Comparison of ENCODE assay signal across 8 mouse cellular contexts in the genomic region with DNA sequence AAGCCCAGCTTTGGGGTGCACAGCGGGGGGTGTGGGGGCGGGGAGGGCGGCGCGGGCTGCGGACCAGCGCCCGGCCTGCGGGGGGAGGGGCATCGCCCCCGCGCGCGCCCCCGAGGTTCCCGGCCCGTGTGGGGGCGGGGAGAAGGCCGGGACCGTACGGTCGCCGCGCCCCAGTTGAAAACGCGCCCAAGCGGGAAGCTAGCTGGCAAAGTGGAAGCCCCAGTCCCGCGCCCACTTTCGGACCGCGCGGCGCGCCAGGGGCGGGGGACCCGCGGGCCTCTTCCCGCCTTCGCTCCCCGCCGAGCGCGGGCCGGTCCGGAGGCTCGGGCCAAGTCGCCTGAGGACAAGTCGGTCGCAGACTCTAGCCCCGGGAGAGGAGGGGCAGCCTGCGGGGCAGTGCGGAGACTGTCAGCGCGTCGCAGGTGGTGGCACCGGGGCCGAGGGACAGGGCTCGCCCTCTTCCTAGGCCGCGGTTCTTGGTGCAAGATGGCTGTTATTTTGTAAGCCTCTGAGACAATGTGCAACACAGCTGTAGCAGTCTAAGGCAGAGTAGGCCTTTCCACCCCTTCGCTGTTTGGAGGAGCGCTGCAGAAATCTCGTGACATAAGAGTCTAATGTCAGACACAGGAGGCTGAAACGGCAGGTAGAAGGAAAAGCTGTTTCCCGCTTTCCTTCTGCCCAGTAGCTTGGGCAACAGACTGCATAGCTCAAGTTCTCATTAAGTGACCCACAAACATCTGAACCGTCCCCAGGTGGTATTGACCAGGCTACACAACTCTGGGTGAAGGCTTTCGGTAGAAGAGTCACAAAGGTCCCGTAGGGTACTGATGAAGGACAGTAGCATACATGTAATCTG. TPM values are rescaled to one million over a fixed set of nuclear protein-coding genes. Genes with fewer than 3 reads are reported as not detected.
DNase-seq lines count a peak whose midpoint lies in the region; ATAC-seq and TF ChIP-seq lines count a peak whose summit lies in the region.

A gene (minus strand): TSS at position 59 of the 856 bp plus-strand sequence.

- peak; percentile 79 for ATAC-seq in hindbrain, embryonic 16.5 days

- peak within 1 kb of the TSS; percentile 99 for H3K27ac ChIP-seq in hindbrain, embryonic 16.5 days (ENCODE audit: low read depth, low read length)
- peak within 1 kb of the TSS; percentile 97 for H3K27ac ChIP-seq in left cerebral cortex, adult 2 months

- peak within 1 kb of the TSS; percentile 100 for H3K9ac ChIP-seq in hindbrain, embryonic 16.5 days (ENCODE audit: low read depth, low read length)

- peak; percentile 54 for DNase-seq in T-cell, adult 2 months (ENCODE audit: low spot score)
- peak; percentile 90 for DNase-seq in cerebellum, adult 8-10 months
- peak; percentile 86 for DNase-seq in gastrocnemius, postnatal 10 days
- peak in 1 of 2 experiments; percentile 81 for DNase-seq in left cerebral cortex, adult 2 months (ENCODE audit: extremely low spot score in 1 of 2, low spot score in 2 of 2)
- DNase-seq in lung, postnatal 36 days = peak; percentile 92
- DNase-seq in right cerebral cortex, postnatal 36 days (ENCODE audit: low spot score in 2 of 2) = peak; percentile 44 to 50
- DNase-seq in natural killer cell, adult 2 months (ENCODE audit: low spot score in 2 of 2) = no peak

- 2% methylated on average over 52 of the region's 69 CpGs for WGBS in hindbrain, embryonic 16.5 days

- intact Hi-C loops in left cerebral cortex, adult 2 months (cut with DNase I) = loop anchor here (1.0 to 5.0 kb wide), 5 partner anchors 36 to 338 kb away; no protein-coding TSS in a partner anchor

- peak within 1 kb of the TSS; percentile 97 for H3K4me3 ChIP-seq in hindbrain, embryonic 16.5 days (ENCODE audit: low read length)
- peak within 1 kb of the TSS; percentile 74 for H3K4me3 ChIP-seq in left cerebral cortex, adult 2 months

- no peaks in the 10 kb centered on the region for H3K27me3 ChIP-seq in hindbrain, embryonic 16.5 days (replicated peaks; ENCODE audit: control insufficient read depth, insufficient read depth, low read length)

- no peaks in the 10 kb centered on the region for H3K9me3 ChIP-seq in hindbrain, embryonic 16.5 days (ENCODE audit: control insufficient read depth, low read length)

- H3K36me3 ChIP-seq in hindbrain, embryonic 16.5 days (ENCODE audit: control insufficient read depth, insufficient read depth, low read length) = peaks cover 7% of the 10 kb centered on the region

- H3K4me1 ChIP-seq in hindbrain, embryonic 16.5 days (ENCODE audit: control insufficient read depth, insufficient read depth, low read depth, low read length) = peaks cover 29% of the 10 kb centered on the region

- peak within 1 kb of the TSS; percentile 58 for H3K4me2 ChIP-seq in hindbrain, embryonic 16.5 days (ENCODE audit: low read length)

- no peak for TF ChIP-seq CTCF in left cerebral cortex, adult 2 months (IDR thresholded peaks at IDR 0.05)

RNA-seq across cellular contexts. Expression of the gene that starts here (rescaled TPM):
- 100 to 1,000 TPM; 573 to 601 TPM for total RNA-seq in gastrocnemius, postnatal 10 days (2021)
- 2,228 and 2,423 TPM in 2 replicates for polyA plus RNA-seq in hindbrain, embryonic 16.5 days (2015; fragmentation: Nextera tagmentation; extraction: Ambion mirVana)
- 100 to 1,000 TPM; 261 to 262 TPM for total RNA-seq in left cerebral cortex, adult 2 months (2021)

Comparison
In these comparisons a context has a peak if more than half of its experiments do, and no peak if none do; other contexts are left out.
1. DNase-seq: peak in T-cell, adult 2 months (single experiment), cerebellum, adult 8-10 months (single experiment), gastrocnemius, postnatal 10 days (single experiment), lung, postnatal 36 days (single experiment) and right cerebral cortex, postnatal 36 days (2 of 2); none in natural killer cell, adult 2 months (0 of 2).